Mouse (Mus musculus) c-Kit-positive CD71-positive TER-119-negative erythroid progenitor cells, embryonic 14.5 days (primary cell): Measurements from ENCODE around the gene Tbca.

ENCODE experiments used
- DNase-seq: peaks from one replicate; pipeline ENCODE4 v3.0.0-alpha.2; 2013; ENCODE audit warnings: low read depth

Tbca gene

DNA sequence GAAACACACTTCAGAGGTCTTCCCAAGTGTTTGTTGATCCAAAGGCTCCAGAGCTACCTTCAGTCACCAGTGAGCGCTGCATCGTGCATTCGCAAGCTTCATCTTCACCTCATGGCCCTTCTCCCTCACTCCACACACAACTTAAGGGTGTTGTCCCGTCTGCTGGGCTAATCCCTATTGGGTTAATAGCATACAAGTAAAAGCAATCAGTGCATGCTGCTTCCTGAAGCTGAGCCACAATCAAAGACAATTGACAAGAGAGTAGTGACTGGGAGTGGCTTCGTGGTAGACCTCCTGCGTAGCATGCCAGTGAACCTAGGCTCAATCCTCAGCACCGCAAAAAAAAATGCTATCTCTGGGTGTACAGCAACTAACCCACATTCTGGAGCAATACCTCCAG is 59.2 kb downstream of the Tbca start:
- no peak for DNase-seq

DNA sequence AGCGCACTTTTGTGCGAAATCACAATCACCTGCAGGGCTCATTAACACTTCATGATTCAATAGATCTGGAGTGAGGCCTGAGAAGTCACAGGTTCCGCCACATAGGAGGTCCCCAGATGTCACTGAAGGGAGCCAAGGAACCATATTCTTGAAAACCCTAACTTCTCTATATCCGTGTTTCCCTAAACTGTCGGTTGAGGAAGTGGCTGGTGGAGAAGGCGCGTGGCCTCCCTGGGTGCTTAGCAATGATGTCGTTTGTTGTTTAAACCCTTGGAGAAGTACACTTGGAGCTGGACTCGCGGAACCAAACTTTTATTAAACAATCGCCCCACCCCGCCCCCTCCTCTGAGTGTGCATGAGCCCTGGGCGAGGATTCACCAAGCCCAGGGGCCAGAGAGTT is 60.6 kb downstream of the Tbca start:
- no peak for DNase-seq

DNA sequence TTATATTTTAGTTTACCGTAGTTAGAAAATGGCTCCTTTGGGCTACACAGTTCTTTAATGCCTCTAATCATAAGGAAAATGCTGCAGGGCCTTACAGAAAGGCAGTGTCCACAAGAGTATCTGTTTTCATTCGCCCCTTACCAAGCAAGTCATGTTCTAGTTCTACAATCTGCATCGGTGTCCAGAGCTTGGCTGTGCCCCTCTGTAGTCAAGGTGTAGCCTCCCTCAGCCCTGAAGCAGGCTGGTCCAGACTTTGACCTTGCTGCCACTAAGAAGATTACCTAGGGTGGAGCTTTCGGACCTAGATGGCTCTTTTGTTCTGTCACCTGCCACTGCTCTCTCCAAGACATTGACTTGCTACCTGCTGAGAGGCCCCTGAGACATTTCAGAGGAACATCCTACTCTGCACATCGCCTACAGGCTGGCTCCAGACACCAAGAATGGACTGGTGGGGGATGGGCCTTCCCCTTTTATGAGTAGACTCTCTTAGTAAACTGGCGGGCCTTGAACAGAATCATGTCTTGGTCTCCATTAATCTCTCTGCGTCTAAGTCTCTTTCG is 69.4 kb downstream of the Tbca start:
- no peak for DNase-seq

DNA sequence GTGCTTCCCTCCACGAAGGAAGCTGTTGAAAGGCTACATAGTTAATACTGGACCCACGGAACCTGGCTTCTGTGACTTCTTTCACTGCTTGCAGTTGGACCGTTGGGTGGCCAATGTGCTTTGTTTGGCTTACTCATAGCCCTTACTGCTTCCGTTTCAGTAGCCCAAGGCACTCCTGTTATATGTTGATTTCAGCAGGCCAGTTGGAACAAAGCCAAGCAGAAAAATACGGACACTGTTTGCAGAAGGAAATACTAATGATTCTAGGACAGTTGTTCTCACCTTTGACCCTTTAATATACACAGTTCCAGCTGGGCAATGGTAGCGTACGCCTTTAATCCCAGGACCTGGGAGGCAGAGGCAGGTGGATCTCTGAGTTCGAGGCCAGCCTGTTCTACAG is 70.5 kb downstream of the Tbca start:
- no peak for DNase-seq

DNA sequence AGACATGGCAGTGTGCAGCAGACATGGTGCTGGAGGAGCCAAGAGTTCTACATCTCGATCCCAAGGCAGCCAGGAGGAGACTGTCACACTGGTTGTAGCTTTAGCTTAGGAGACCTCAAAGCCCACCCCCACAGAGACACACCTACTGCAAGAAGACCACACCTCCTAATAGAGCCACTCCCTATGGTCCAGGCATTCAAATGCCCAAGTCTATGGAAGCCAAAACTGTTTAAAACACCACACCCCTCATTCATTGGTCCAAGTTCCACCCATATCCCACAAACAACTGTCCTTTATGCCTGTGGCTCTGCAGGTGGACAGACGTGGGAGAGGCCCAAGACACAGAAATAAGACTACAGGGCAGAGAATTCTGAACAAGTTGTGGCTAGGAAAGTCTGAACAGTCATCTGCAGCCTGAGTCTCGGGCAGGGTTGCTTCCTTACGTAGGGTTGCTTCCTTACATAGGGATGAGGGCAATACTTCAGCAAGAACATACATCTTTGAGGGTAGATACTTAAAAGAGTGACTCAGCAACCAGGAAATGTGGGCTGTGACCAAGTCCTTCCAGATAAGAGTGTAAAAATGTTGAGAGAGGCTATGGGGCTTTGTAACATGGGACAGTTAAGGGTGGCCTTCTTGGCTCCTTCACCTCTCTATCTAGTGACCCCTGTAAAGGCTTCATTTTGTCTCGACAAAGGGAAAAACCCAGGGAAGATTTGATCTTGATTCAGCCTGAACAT is 74.0 kb downstream of the Tbca start:
- DNase-seq, result no peak

- DNase-seq, result no peak
These were observed 78.2 kb downstream of the Tbca start for GRCm38 (mm10) chr13:94866906-94867305.

DNA sequence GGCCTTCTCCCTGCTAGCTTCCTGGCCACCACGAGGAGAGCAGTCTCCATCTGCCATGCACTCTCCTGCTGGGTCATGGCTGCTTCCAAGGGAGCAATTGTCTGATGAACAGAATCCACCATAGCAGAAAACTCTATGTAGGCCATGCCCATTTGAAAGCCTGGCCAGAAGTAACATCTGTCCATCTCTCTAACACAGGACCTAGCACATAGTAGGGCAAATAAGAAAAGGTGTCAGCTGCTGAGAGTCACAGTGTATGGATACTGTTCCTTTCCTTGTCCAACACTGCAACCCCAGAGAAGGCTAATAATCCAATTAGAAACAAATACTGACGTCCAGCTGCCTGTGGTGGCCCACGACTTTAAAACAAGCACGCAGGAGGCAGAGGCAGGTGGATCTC is 79.1 kb downstream of the Tbca start:
- DNase-seq, result no peak

GRCm38 (mm10) chr13:94868478-94868950 is 79.8 kb downstream of the Tbca start:
- DNase-seq, result no peak

GRCm38 (mm10) chr13:94869541-94869940 is 80.8 kb downstream of the Tbca start:
- DNase-seq, result no peak

GRCm38 (mm10) chr13:94870071-94870460 is 81.4 kb downstream of the Tbca start:
- no peak for DNase-seq

- DNase-seq, result no peak
These were observed 81.9 kb downstream of the Tbca start for GRCm38 (mm10) chr13:94870461-94871186.

GRCm38 (mm10) chr13:94871806-94872320 is 83.2 kb downstream of the Tbca start:
- DNase-seq, result no peak

DNA sequence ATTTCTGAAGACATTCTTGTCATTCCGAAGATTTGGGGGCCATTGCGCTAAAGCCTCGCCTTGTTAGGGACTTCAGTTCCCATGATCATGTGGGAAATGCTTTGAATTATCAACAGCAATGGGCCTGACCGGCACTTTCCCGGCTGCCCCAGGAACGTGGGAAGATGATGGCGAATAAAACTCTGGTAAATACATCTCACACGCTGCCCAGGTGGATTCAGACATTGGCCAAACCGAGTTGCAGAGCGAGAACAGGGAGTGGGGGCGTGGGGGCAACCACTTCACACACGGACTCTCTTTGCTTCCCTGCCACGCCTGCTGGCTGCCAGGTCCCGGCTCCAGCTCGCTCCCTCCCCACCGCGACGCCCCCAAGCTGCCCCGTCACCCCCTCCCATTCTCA is 83.7 kb downstream of the Tbca start:
- no peak for DNase-seq

GRCm38 (mm10) chr13:94873111-94874038 is 84.7 kb downstream of the Tbca start:
- no peak for DNase-seq

DNA sequence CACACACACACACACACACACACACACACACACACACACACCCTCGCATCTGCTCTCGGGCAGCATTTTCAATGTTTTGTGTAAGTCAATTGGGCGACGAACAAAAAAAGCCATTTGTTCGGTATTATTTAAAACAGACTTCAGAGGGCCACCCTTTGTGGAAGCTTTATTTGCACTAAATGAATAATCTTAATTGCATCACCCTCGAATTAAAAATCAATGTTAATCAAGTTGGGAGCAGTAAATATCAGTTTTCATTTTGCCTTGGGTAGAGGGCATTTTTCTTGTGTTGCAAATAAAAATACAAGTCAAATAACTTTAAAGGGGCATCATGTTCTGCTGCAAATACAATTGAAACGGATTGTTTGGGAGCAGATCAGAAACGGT is 85.3 kb downstream of the Tbca start:
- DNase-seq, result no peak

GRCm38 (mm10) chr13:94874656-94875395 is 86.1 kb downstream of the Tbca start:
- no peak for DNase-seq

DNA sequence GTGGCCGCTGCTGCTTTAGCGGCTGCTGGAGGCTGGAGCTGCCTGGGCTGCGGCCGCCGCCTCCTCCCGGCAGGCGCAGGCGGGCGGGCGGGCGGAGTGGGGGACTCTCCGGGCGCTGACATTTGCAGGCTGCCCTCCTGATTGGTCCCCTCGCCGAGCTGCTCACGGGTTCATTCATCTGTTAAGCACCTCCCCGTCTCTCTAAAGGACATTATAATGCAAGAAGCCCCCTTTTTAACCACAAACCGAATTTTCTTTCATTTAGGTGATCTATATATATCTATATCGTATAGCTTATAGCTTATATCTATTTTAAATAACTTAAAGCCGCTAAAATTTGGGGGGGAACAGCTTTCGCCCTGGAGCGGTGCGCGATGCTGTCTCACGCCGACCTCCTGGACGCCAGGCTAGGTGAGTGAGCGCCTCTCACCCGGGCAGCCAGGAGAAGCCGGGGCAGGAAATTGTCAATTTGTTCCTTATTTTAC is 86.7 kb downstream of the Tbca start, which contains the start of gene Otp:
Gene Otp (plus strand): TSS at position 207 of the 485 bp plus-strand sequence.
- DNase-seq, result no peak

DNA sequence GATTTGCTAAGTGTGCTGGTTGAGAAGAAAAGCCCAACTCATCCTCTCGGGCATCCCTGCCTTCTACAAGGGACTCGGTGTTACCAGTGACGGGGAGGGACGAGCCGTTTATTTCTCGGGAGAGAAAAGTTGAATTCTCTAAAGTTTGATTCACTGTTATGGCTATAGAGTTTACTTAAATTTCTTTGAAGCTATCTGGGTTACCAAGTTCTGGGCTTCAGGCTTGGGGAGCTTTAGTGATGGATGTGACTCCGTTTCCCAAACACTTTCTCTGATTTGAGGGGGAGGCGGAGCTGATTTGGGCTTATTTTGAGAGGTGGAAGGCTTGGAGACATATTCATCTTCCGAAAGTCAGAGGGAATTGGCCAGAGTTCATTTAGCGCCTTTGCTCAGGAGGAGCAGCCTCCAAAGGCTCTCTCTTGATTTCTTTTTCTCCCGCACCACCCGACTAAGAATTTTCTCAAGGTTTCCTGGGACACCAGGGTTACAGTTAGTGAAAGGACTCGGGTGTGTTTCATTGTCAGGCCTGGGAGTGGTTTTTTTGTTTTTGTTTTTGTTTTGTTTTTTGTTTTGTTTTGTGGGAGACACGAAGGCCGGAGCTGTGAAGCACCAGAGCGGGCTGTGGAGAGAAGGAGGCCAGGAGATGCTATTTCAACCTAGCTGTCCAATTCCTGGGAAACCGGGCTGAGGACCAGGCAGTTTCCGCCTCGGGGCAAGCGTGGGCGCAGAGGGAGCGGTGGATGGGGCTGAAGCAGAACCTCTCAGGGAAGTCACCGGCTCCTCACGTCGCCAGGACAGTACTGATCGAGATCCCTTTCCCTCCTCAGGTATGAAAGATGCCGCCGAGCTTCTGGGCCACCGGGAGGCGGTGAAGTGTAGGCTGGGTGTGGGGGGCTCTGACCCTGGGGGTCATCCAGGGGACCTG is 87.8 kb downstream of the Tbca start:
- DNase-seq, result no peak

DNA sequence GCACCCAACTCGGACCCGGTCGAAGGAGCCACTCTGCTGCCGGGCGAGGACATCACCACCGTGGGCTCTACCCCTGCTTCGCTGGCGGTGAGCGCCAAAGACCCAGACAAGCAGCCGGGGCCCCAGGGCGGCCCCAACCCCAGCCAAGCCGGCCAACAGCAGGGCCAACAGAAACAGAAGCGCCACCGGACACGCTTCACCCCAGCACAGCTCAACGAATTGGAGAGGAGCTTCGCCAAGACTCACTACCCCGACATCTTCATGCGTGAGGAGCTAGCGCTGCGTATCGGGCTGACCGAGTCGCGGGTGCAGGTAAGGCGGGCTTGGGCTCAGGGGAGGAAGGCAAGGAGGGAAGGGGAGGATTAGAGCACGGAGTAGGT is 88.5 kb downstream of the Tbca start:
- no peak for DNase-seq
